Mouse (Mus musculus) CH12.LX (cell line): ENCODE data around the gene Opcml.

ENCODE experiments used
- BHLHE40 ChIP-seq: IDR thresholded peaks from 2 replicates; pipeline ENCODE4 v1.6.1; 2011; ENCODE audit warnings: mild to moderate bottlenecking, low read depth, low read length, improper control_type of control experiment
- CTCF ChIP-seq, 2 experiments: IDR thresholded peaks in 1 of 2; conservative IDR thresholded peaks in 1 of 2; 2 replicates each; pipeline ENCODE4 v1.5.1; 2011 to 2012; ENCODE audit warnings: low read depth in 2 of 2, low read length in 2 of 2, improper control_type of control experiment in 1 of 2, inconsistent platforms in 1 of 2, mild to moderate bottlenecking in 1 of 2, moderate library complexity in 1 of 2
- EP300 ChIP-seq: IDR thresholded peaks from 2 replicates; pipeline ENCODE4 v1.6.1; 2011; ENCODE audit warnings: low read length, improper control_type of control experiment
- JUN ChIP-seq: IDR thresholded peaks from 2 replicates; pipeline ENCODE4 v1.6.1; 2011; ENCODE audit warnings: low read depth, mild to moderate bottlenecking, low read length, improper control_type of control experiment, moderate library complexity; ENCODE audit not compliant: insufficient read depth
- KAT2A ChIP-seq: IDR thresholded peaks from 2 replicates; pipeline ENCODE4 v1.6.1; 2012; ENCODE audit warnings: low read length, improper control_type of control experiment, inconsistent platforms; ENCODE audit not compliant: insufficient replicate concordance
- POLR2A ChIP-seq: IDR thresholded peaks from 2 replicates; pipeline ENCODE4 v1.6.1; 2011; ENCODE audit warnings: low read depth, mild to moderate bottlenecking, improper control_type of control experiment, low read length
- TBP ChIP-seq: conservative IDR thresholded peaks from 2 replicates; pipeline ENCODE4 v1.6.1; 2011; ENCODE audit warnings: low read depth, low read length, improper control_type of control experiment
- UBTF ChIP-seq: IDR thresholded peaks from 2 replicates; pipeline ENCODE4 v1.6.1; 2012; ENCODE audit warnings: low read depth, mild to moderate bottlenecking, inconsistent platforms, low read length, improper control_type of control experiment, moderate library complexity
- ZMIZ1 ChIP-seq: IDR thresholded peaks from 2 replicates; pipeline ENCODE4 v1.6.1; 2012; ENCODE audit warnings: low read depth, mild to moderate bottlenecking, inconsistent platforms, low read length, improper control_type of control experiment

DNA sequence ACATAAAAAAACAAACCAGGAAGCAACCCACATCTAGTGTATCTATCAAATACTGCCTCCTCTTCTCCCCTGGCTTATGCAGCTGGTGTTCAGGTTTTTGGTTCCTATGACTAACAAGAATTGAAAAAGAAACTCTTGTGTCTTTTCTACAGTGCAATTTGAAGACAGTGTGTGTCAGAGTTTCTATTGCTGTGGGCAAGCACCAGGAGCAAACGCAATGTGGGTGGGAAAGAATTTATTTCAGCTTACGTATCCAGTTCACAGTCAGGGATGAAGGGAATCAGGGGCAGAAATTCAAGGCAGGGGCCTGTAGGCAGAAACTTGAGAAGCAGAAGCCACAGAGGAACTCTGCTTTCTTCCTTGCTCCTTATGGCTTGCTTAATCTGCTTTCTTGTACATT, 869.4 kb downstream of the Opcml start:
- TF ChIP-seq JUN (no peak), CTCF (conservative IDR thresholded peaks at IDR 0.05 in 1 of 2, IDR thresholded peaks at IDR 0.05 in 1 of 2; ENCODE audit: low read depth in 2 of 2, low read length in 2 of 2) (no peak), POLR2A (no peak), UBTF (no peak), ZMIZ1 (no peak), BHLHE40 (no peak), EP300 (no peak), TBP (no peak), KAT2A (no peak)
